Mouse (Mus musculus) heart, embryonic 11.5 days (tissue): ENCODE results near the gene Scube2. TPM values are rescaled to one million over a fixed set of nuclear protein-coding genes. Genes with fewer than 3 reads are reported as not detected.

ENCODE experiments used
- ATAC-seq: fragments of 200-750 bp; cut with Nextera tagmentation; replicated peaks from 2 replicates; pipeline ENCODE4 v1.8.0; 2017; ENCODE audit warnings: moderate library complexity; ENCODE audit not compliant: insufficient number of reproducible peaks, low FRiP score, low TSS enrichment
- H3K27ac ChIP-seq: fragments of 300-500 bp; sonication (generic); 2 replicates; pipeline ENCODE4 v1.5.1; 2014; ENCODE audit warnings: mild to moderate bottlenecking, low read depth, low read length
- H3K27me3 ChIP-seq: fragments of 300-500 bp; sonication (generic); 2 replicates; pipeline ENCODE4 v1.6.1; 2014; ENCODE audit warnings: mild to moderate bottlenecking, low read length, mixed read lengths; ENCODE audit not compliant: control insufficient read depth, insufficient read depth
- H3K36me3 ChIP-seq: fragments of 300-500 bp; sonication (generic); 2 replicates; pipeline ENCODE4 v1.6.1; 2014; ENCODE audit warnings: mild to moderate bottlenecking, low read length, moderate library complexity, mixed read lengths; ENCODE audit not compliant: control insufficient read depth, insufficient read depth
- H3K4me1 ChIP-seq: fragments of 300-500 bp; sonication (generic); 2 replicates; pipeline ENCODE4 v1.6.1; 2014; ENCODE audit warnings: low read length; ENCODE audit not compliant: control insufficient read depth, insufficient read depth
- H3K4me2 ChIP-seq: fragments of 300-500 bp; sonication (generic); 2 replicates; pipeline ENCODE4 v1.6.1; 2014; ENCODE audit warnings: mild to moderate bottlenecking, moderate library complexity
- H3K4me3 ChIP-seq: fragments of 300-500 bp; sonication (generic); 2 replicates; pipeline ENCODE4 v1.5.1; 2014; ENCODE audit warnings: low read depth, low read length
- H3K9ac ChIP-seq: fragments of 300-500 bp; sonication (generic); 2 replicates; pipeline ENCODE4 v1.6.1; 2014; ENCODE audit warnings: mild to moderate bottlenecking, low read depth, low read length, moderate library complexity
- H3K9me3 ChIP-seq: fragments of 300-500 bp; sonication (generic); replicated peaks from 2 replicates; pipeline ENCODE4 v1.6.1; 2016; ENCODE audit warnings: low read length; ENCODE audit not compliant: control insufficient read depth
- WGBS: fragments of 180-500 bp; shearing (Covaris S2); extraction: QIAGEN DNeasy Blood & Tissue Kit; methylation state at CpG from one replicate; pipeline ENCODE4 v1.1.7; 2014; ENCODE audit not compliant: insufficient replicate concordance; 5-methylcytosine and 5-hydroxymethylcytosine counted together
- polyA plus RNA-seq: library from polyadenylated mRNA; unstranded; fragments of >200 nt; fragmentation: Nextera tagmentation; extraction: Ambion mirVana; gene quantifications from 2 replicates; pipeline ENCODE4 v1.2.1, GENCODE M21; 2014

The Scube2 gene
- polyA plus RNA-seq, 1 experiment from 2014 or later = 8.1 TPM

GRCm38 (mm10) chr7:109781470-109782203, 83.8 kb downstream of the Scube2 start, which contains the start of gene Nrip3:
Gene Nrip3, minus strand, starts transcription at chr7:109782025.
- H3K9me3 ChIP-seq = no peaks in the 10 kb centered on the region
- H3K27ac ChIP-seq = no peak within 1 kb of the TSS
- H3K4me2 ChIP-seq = peak within 1 kb of the TSS; percentile 98
- H3K4me1 ChIP-seq = peaks cover 10% of the 10 kb centered on the region
- H3K9ac ChIP-seq = peak within 1 kb of the TSS; percentile 56; the same call in 1 of the 2 replicates
- 2% methylated on average over 52 of the region's 52 CpGs for WGBS
- peaks cover 38% of the 10 kb centered on the region for H3K27me3 ChIP-seq
- ATAC-seq = peak; percentile 83
- H3K4me3 ChIP-seq = peak within 1 kb of the TSS; percentile 56
- no peaks in the 10 kb centered on the region for H3K36me3 ChIP-seq

GRCm38 (mm10) chr7:109781087-109781469, 84.4 kb downstream of the Scube2 start:
- 3% methylated on average over 24 of the region's 24 CpGs for WGBS
- Histone ChIP-seq H3K27ac (no peak overlapping the region), H3K4me3 (peak overlapping the region; percentile 56)

GRCm38 (mm10) chr7:109772251-109772650, 93.2 kb downstream of the Scube2 start:
- H3K27me3 ChIP-seq = no peaks in the 10 kb centered on the region
- H3K4me1 ChIP-seq = no peaks in the 10 kb centered on the region
- no peak overlapping the region for H3K27ac ChIP-seq
- H3K9ac ChIP-seq = no peak overlapping the region
- no peaks in the 10 kb centered on the region for H3K9me3 ChIP-seq
- no peak overlapping the region for H3K4me2 ChIP-seq
- no peaks in the 10 kb centered on the region for H3K36me3 ChIP-seq
- no peak overlapping the region for H3K4me3 ChIP-seq
- no peak for ATAC-seq

More at GRCm38 (mm10) chr7:109781087-109781469, 84.4 kb downstream of the Scube2 start:
- Histone ChIP-seq H3K36me3 (no peaks in the 10 kb centered on the region), H3K9ac (peak overlapping the region; percentile 56; the same call in 1 of the 2 replicates), H3K4me2 (peak overlapping the region; percentile 98), H3K27me3 (peaks cover 38% of the 10 kb centered on the region), H3K9me3 (no peaks in the 10 kb centered on the region), H3K4me1 (peaks cover 10% of the 10 kb centered on the region)
- peak; percentile 55 for ATAC-seq

GRCm38 (mm10) chr7:109768699-109769383, 96.6 kb downstream of the Scube2 start:
- H3K4me2 ChIP-seq = no peak overlapping the region
- H3K36me3 ChIP-seq = no peaks in the 10 kb centered on the region
- no peaks in the 10 kb centered on the region for H3K9me3 ChIP-seq
- H3K4me3 ChIP-seq = no peak overlapping the region
- WGBS = 32% methylated on average over 2 of the region's 2 CpGs
- H3K4me1 ChIP-seq = no peaks in the 10 kb centered on the region
- ATAC-seq = no peak
- no peak overlapping the region for H3K9ac ChIP-seq
- no peaks in the 10 kb centered on the region for H3K27me3 ChIP-seq
- H3K27ac ChIP-seq = no peak overlapping the region

GRCm38 (mm10) chr7:109767575-109768350, 97.7 kb downstream of the Scube2 start:
- Histone ChIP-seq H3K36me3 (no peaks in the 10 kb centered on the region), H3K4me1 (no peaks in the 10 kb centered on the region), H3K27me3 (no peaks in the 10 kb centered on the region), H3K9ac (no peak overlapping the region), H3K9me3 (no peaks in the 10 kb centered on the region), H3K4me3 (no peak overlapping the region), H3K4me2 (no peak overlapping the region), H3K27ac (no peak overlapping the region)
- ATAC-seq = no peak
- 66% methylated on average over 7 of the region's 7 CpGs for WGBS

GRCm38 (mm10) chr7:109764009-109764408, 101.5 kb downstream of the Scube2 start:
- no peaks in the 10 kb centered on the region for H3K9me3 ChIP-seq
- 74% methylated on average over 2 of the region's 2 CpGs for WGBS
- no peaks in the 10 kb centered on the region for H3K27me3 ChIP-seq

GRCm38 (mm10) chr7:109756291-109756690, 109.2 kb downstream of the Scube2 start:
- Histone ChIP-seq H3K9ac (no peak overlapping the region), H3K4me3 (no peak overlapping the region), H3K36me3 (no peaks in the 10 kb centered on the region), H3K9me3 (no peaks in the 10 kb centered on the region), H3K27me3 (no peaks in the 10 kb centered on the region), H3K4me2 (no peak overlapping the region), H3K27ac (no peak overlapping the region), H3K4me1 (0 out of 2 replicates have a peak, but pooled peaks cover 5% of the 10 kb centered on the region)
- 93% methylated on average over 3 of the region's 3 CpGs for WGBS
- no peak for ATAC-seq

More at GRCm38 (mm10) chr7:109764009-109764408, 101.5 kb downstream of the Scube2 start:
- Histone ChIP-seq H3K27ac (no peak overlapping the region), H3K9ac (no peak overlapping the region), H3K4me2 (no peak overlapping the region), H3K36me3 (no peaks in the 10 kb centered on the region), H3K4me1 (no peaks in the 10 kb centered on the region), H3K4me3 (no peak overlapping the region)
- ATAC-seq = no peak

- no peak overlapping the region for H3K9ac ChIP-seq
- no peak overlapping the region for H3K4me2 ChIP-seq
- no peaks in the 10 kb centered on the region; the same call in 1 of the 2 replicates for H3K36me3 ChIP-seq
- H3K9me3 ChIP-seq = no peaks in the 10 kb centered on the region
- 0 out of 2 replicates have a peak, but pooled peaks cover 6% of the 10 kb centered on the region for H3K4me1 ChIP-seq
- no peaks in the 10 kb centered on the region for H3K27me3 ChIP-seq
- H3K27ac ChIP-seq = no peak overlapping the region
- WGBS = 83% methylated on average over 8 of the region's 8 CpGs
- ATAC-seq = no peak
- H3K4me3 ChIP-seq = no peak overlapping the region
Observed at GRCm38 (mm10) chr7:109754034-109754433, 111.4 kb downstream of the Scube2 start.
